Mouse (Mus musculus): ENCODE results near the gene Tbc1d30. TPM values are rescaled to one million over a fixed set of nuclear protein-coding genes. Genes with fewer than 3 reads are reported as not detected.
"Not testable (repeated sequence)": the region's sequence is repeated elsewhere in the genome, so short reads cannot be mapped to it uniquely, and the experiment has no call there.

Gene Tbc1d30
- total RNA-seq, 2 experiments from 2014 or later: 0.31 to 0.84 TPM

DNA sequence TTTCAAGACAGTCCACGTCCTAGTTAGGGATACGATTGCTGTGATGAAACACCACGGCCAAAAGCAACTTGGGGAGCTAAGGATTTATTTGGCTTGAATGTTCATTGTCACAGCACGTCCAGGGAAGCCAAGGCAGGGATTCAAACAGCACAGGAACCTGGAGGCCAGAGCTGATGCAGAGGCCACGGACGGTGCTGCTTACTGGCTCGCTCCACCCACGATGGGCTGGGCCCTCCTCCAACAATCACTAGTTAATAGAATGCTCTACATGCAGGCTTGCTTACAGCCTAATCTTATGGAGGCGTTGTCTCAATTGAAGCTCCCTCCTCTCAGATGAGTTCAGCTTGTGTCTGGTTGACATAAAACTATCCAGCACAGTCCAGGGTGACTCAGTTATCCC, 16.7 kb upstream of the Tbc1d30 start:
- intact Hi-C loops (cut with DNase I; ENCODE audit: low total_unique reads): no loop called here
- DNase-seq: no peak

DNA sequence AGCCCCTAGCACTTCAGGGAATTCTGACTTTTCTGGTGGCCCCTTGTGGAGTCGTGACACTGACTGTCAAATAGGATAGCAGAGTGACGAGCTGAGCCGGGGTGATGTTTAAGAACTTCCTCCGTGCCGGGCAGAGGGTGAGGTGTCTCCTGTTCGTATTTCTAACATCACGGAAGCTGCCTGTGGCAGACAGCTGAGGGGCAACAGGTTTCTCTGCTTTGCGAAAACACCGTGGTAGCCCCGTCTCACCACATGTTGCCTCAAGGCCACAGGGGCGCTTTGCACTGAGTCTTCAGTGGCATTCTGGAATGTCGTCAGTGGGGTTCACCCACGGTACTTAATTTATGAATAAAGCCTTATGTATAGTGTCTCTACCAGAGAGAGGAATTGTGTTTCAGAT, 16.2 kb upstream of the Tbc1d30 start:
- intact Hi-C loops (cut with DNase I; ENCODE audit: low total_unique reads): no loop called here
- no peak for DNase-seq

DNA sequence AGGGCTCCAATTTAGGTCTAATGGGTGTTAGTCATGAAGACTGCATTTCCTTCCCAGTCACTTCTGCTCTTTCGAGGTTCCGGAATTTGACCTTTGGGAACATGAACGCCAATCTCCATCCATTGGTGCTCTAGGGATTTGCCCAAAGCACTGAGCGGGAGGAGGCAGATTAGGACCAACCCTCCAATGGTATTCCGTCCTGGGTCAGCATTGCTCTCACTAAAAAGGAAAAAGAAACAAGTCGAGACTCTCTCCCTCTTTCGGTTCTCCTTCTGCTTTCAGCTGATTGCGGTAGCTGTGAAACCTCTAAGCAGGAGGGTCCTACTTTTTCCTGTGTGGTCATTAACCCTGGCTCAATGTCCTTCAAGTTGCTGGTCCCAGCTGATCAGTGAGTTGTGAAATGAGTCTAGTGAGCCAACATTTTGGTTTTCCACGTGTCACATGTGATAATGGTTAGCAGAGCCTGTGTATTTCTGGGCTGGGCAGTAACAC, 14.7 kb upstream of the Tbc1d30 start:
- DNase-seq: no peak
- intact Hi-C loops (cut with DNase I; ENCODE audit: low total_unique reads): no loop called here

DNA sequence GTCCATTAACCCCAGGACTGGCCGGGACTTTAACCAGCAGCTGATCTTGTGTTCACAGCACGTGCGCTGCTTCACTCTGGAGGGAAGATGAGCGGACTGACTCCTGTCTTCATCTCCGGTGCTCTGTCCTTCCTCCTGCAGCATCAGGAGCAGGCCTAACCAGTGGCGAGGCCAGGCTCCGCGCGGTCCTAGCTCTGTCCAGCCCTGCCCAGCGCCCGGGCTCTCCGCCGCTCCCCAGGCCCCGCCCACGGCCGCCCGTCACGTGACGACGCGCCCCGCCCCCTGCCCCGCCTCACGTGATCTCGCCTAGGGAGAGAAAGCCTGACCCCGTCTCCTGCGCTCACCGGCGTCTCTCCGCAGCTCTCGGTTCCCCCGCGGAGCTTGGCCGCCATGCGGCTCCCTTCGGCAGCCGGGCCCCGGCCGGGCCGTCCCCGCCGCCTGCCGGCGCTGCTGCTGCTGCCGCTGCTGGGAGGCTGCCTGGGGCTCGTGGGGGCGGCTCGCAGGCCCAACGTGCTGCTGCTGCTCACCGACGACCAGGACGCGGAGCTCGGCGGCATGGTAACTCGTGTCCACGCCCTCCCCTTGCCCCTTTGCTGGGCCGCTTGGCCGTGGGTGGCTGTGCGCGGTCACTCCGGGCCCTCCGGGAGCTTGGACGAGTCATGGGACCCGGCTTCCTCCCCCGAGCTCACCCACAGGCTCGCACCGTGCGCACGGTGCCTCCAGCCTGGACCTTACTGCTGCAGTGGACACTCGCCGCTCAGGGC, 13.9 kb upstream of the Tbc1d30 start, which contains the start of gene Gns:
Gene Gns (plus strand): TSS at position 290 of the 764 bp plus-strand sequence.
- peak; percentile 92 for DNase-seq
- intact Hi-C loops (cut with DNase I; ENCODE audit: low total_unique reads): no loop called here

DNA sequence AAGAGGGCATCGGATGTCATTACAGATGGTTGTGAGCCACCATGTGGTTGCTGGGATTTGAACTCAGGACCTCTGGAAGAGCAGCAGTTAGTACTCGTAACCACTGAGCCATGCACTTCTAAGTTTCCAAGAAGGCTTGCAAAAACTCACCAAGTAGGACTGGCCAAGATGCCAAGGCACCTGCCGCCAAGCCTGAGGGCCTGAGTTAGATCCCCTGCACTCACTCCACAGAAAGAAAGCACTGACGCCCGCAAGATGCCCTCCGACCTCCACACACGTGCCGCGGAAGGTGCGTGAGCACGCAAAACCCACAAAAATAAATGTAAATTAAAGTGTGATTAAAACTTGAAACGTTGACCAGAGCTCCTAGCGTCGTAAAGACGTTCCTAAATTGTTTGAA, 13.2 kb upstream of the Tbc1d30 start:
- no peak for DNase-seq

GRCm38 (mm10) chr10:121363201-121363600, 12.1 kb upstream of the Tbc1d30 start:
- intact Hi-C loops (cut with DNase I; ENCODE audit: low total_unique reads): no loop called here
- DNase-seq: no peak

More for the DNA sequence above, 13.2 kb upstream of the Tbc1d30 start:
- intact Hi-C loops (cut with DNase I; ENCODE audit: low total_unique reads): no loop called here

- DNase-seq: no peak
- intact Hi-C loops (cut with DNase I; ENCODE audit: low total_unique reads): no loop called here
These were observed 9.3 kb upstream of the Tbc1d30 start for GRCm38 (mm10) chr10:121360358-121360757.

GRCm38 (mm10) chr10:121351692-121352290, 713 bp upstream of the Tbc1d30 start:
- intact Hi-C loops (cut with DNase I; ENCODE audit: low total_unique reads): no loop called here
- DNase-seq: no peak

GRCm38 (mm10) chr10:121350357-121351065, 567 bp downstream of the Tbc1d30 start:
- no peak for DNase-seq
- intact Hi-C loops (cut with DNase I; ENCODE audit: low total_unique reads): no loop called here

- no peak for DNase-seq
- intact Hi-C loops (cut with DNase I; ENCODE audit: low total_unique reads): no loop called here
These were observed 1.8 kb downstream of the Tbc1d30 start for GRCm38 (mm10) chr10:121349244-121349643.

DNA sequence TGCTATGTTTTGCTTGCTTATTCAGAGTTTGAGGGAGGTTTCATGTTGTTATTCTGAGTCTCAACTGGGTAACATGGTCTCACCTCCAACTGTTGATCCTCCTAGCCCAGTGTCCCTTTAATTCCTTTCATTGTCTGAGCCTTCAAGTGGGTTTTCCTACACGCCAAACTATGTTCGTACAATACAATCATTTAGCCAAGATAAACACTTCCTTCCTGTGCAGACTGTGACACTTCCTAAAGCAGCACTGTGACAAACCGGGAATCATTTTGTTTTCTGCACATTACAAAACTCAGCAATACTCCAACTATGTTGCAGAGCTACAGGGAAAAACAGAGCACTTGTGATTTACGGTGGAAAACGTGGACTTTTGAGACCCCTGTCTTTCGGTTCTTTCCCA, 7.2 kb downstream of the Tbc1d30 start:
- intact Hi-C loops (cut with DNase I; ENCODE audit: low total_unique reads): no loop called here

GRCm38 (mm10) chr10:121342260-121342659, 8.8 kb downstream of the Tbc1d30 start:
- DNase-seq: no peak
- intact Hi-C loops (cut with DNase I; ENCODE audit: low total_unique reads): no loop called here

More for the DNA sequence above, 7.2 kb downstream of the Tbc1d30 start:
- no peak for DNase-seq

DNA sequence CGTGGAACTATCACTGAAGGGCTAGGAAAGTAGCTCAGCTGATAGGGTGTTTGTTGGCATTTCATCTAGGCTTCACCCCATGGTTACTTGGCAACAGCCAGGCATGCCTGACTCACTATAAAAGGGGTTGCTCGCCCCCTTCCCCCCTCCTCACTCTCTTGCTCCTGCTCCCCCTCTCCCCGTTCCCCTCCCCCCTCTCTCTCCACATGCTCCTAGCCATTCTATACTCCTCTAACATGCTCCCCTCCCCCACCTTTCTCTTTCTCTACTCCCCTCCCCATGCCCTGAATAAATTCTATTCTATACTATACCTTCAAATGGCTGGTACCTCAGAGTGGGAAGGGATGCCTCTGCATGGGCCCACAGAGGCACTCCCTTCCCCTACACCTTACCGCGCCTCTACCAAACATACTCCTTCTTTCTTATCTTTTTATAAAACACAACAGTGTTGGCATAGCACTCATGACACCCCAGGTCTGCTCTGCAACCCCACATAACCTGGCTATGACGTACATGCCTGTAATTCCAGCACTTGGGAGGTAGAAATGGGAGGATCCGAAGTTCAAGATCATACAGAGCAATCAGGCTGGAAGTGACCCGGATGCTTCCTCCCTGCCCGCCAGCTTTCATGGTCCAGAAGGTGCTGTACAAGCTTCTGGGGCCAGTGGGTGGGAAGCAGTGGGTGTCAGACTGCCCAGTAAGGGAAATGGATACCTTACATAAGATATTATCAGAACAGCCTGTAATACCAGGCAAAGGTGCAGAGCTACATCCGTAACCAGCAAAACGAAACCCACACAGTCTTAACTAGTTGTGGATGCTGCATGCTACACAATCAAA, 10.1 kb downstream of the Tbc1d30 start:
- intact Hi-C loops (cut with DNase I; ENCODE audit: low total_unique reads): no loop called here
- DNase-seq: no peak

- DNase-seq; intact Hi-C loops (cut with DNase I; ENCODE audit: low total_unique reads): not testable (repeated sequence)
These were observed 14.5 kb downstream of the Tbc1d30 start for GRCm38 (mm10) chr10:121336536-121336935.

- intact Hi-C loops (cut with DNase I; ENCODE audit: low total_unique reads): no loop called here
- DNase-seq: peak; percentile 46
These were observed 16.5 kb downstream of the Tbc1d30 start for GRCm38 (mm10) chr10:121334576-121334975.

- peak; percentile 60 for DNase-seq
- intact Hi-C loops (cut with DNase I; ENCODE audit: low total_unique reads): no loop called here
These were observed 20.1 kb downstream of the Tbc1d30 start for GRCm38 (mm10) chr10:121330940-121331339.

GRCm38 (mm10) chr10:121329586-121329985, 21.5 kb downstream of the Tbc1d30 start:
- intact Hi-C loops (cut with DNase I; ENCODE audit: low total_unique reads): no loop called here
- DNase-seq: no peak

DNA sequence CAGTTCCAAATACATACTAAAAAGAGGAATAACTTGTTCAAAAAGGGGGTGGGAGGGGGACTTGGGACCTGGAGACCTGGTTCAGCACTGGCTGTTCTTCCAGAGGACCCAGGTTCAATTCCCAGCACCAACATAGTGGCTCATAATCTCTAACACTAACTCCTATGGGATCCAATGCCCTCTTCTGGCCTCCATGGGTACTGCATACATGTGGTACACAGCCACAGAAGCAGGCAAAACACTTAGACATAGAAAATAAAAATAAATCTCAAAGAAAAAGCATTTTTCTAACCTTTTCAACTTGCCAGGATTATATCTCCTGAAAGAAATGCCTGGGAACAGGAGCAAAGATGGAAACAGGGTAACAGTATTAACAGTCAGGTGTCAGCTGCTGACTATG, 24.9 kb downstream of the Tbc1d30 start:
- intact Hi-C loops (cut with DNase I; ENCODE audit: low total_unique reads): no loop called here

DNA sequence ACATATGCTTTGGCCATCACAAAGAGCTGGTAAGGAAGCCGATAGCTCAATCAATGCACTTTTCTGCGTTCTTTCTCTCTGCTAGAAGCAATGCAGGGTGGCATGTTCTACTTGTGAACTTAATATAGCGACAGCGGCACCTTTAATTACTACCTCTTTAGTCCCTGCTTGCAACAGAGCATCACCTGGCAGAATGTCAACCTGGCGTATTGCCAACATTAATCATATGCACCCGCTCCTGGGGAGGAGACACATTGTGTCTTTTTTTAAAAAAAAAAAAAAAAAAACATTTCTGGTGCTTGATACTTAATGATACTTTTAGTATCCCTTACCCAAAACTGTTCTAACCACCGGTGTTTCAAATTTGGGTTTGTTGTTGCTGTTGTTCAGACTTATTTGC, 27.6 kb downstream of the Tbc1d30 start:
- no peak for DNase-seq
- intact Hi-C loops (cut with DNase I; ENCODE audit: low total_unique reads): no loop called here

More for the DNA sequence above, 24.9 kb downstream of the Tbc1d30 start:
- no peak for DNase-seq
